Mouse (Mus musculus): Measurements from ENCODE around the gene Slk. TPM values are rescaled to one million over a fixed set of nuclear protein-coding genes. Genes with fewer than 3 reads are reported as not detected.

Slk gene
- 10.4 TPM for polyA plus RNA-seq (2017; shearing (Covaris generic))

GRCm38 (mm10) chr19:47579225-47579787, at the start of gene Slk:
Slk (plus strand) TSS chr19:47579678.

GRCm38 (mm10) chr19:47537300-47537792, 42.1 kb upstream of the Slk start, which contains the start of gene Stn1:
Stn1 (minus strand) TSS chr19:47537507.

GRCm38 (mm10) chr19:47691994-47692393, 112.5 kb downstream of the Slk start, which contains the start of gene Col17a1:
Col17a1 (minus strand) TSS chr19:47692094.

Other genes starting within 250 kb of the Slk start
- gene Sh3pxd2a, start 115.3 kb upstream of the Slk start, polyA plus RNA-seq (2017; shearing (Covaris generic)) = 0.39 TPM
- 39.2 TPM for gene Stn1, start 42.2 kb upstream of the Slk start, polyA plus RNA-seq (2017; shearing (Covaris generic))
- not detected for gene Col17a1, start 112.4 kb downstream of the Slk start, polyA plus RNA-seq (2017; shearing (Covaris generic))
- gene Sfr1, start 152.0 kb downstream of the Slk start, polyA plus RNA-seq (2017; shearing (Covaris generic)) = 181 TPM

Data from activated CD4-positive, CD25-positive, alpha-beta regulatory T cell, adult 9 weeks (primary cell).